Mouse (Mus musculus): ENCODE results near the gene Mtor. TPM values are rescaled to one million over a fixed set of nuclear protein-coding genes. Genes with fewer than 3 reads are reported as not detected.

Mtor gene
- polyA plus RNA-seq, 2 experiments: 6.1 to 9.4 TPM

DNA sequence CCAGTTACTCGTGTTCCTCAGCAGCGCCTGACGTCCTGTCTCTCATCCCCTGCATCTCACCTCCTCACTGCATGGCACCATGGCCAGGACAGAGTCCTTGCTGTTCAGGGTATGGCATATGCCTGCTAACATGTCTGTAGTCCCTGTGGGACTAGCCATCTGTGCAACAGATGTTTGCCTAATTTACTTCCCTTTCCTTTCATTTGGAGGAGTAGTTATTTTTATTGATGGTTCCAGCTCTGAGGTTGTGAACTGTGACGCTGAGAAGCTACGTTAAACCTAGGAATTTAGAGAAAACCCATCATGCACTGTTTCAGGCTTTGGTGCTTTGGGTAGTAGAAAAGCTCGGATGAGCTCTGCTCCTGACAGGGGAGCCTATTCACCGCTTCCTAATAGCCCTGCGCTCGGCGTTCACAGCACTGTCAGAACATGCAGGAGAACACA lies 23.0 kb downstream of the Mtor start:
- H3K36me3 ChIP-seq (replicated peaks; ENCODE audit: control insufficient read depth, insufficient read depth, low read depth): peaks cover 32% of the 10 kb centered on the region
- no peaks in the 10 kb centered on the region; a peak in 1 of 4 replicates for H3K4me1 ChIP-seq (replicated peaks; ENCODE audit: control insufficient read depth in 2 of 2, insufficient read depth in 2 of 2, low read length in 1 of 2)
- H3K9ac ChIP-seq (replicated peaks): no peak overlapping the region
- H3K27me3 ChIP-seq (ENCODE audit: control insufficient read depth, insufficient read depth, low read length): no peaks in the 10 kb centered on the region
- TF ChIP-seq EP300 (IDR thresholded peaks at IDR 0.05; ENCODE audit: low read depth): no peak
- no peak for TF ChIP-seq CTCF (IDR thresholded peaks at IDR 0.05; ENCODE audit: low read depth)
- WGBS (ENCODE audit: insufficient replicate concordance): 87% methylated on average over 10 of the region's 10 CpGs
- ATAC-seq (ENCODE audit: insufficient read depth) (no peak), DNase-seq (ENCODE audit: low read depth in 3 of 3, low spot score in 3 of 3) (no peak)
- no peak overlapping the region for H3K4me2 ChIP-seq (ENCODE audit: low read depth)
- H3K4me3 ChIP-seq (ENCODE audit: insufficient read depth in 1 of 2, low read depth in 2 of 2, low read length in 2 of 2): no peak overlapping the region
- no peak overlapping the region for H3K27ac ChIP-seq
- H3K9me3 ChIP-seq (ENCODE audit: control insufficient read depth, low read length): no peaks in the 10 kb centered on the region

DNA sequence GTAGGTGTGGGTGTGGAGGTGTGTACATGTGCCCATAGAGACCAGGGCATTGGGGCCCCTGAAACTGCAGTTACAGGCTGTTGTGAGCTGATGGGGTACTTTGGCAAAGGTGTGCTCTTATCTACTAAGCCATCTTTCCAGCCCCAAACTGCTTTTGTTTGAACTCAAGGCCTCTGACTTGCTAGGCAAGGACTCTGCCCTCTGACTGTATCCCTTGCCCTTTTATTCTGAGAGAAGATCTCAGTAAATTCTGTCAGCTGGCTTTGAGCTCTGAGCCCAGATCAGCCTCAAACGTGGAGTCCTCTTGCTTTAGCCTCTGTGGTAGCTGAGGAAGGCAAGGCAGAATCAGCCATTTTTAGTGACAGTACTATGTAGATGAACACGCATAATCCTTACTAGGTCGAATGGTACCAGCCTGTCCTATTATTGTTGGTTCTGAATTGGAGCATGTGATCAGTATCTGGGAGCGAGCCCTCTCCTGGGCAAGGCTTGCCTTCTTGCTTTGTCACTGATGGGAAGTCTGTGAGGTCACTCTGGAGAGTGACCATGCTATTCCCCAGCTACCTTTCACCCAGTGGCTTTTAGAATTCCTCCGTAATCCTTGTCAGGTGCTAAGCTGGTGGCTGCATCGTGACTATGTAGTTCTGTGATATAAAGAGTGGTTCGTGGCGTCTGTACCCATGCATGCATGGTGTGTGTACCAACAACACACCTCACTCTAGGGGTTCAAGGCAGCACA lies 24.2 kb downstream of the Mtor start:
- TF ChIP-seq EP300 (IDR thresholded peaks at IDR 0.05; ENCODE audit: low read depth): no peak
- no peak for TF ChIP-seq CTCF (IDR thresholded peaks at IDR 0.05; ENCODE audit: low read depth)
- Histone ChIP-seq H3K4me2 (ENCODE audit: low read depth) (no peak overlapping the region), H3K9ac (replicated peaks) (no peak overlapping the region), H3K27ac (no peak overlapping the region), H3K4me3 (ENCODE audit: insufficient read depth in 1 of 2, low read depth in 2 of 2, low read length in 2 of 2) (no peak overlapping the region), H3K9me3 (ENCODE audit: control insufficient read depth, low read length) (no peaks in the 10 kb centered on the region), H3K27me3 (ENCODE audit: control insufficient read depth, insufficient read depth, low read length) (no peaks in the 10 kb centered on the region), H3K36me3 (replicated peaks; ENCODE audit: control insufficient read depth, insufficient read depth, low read depth) (peaks cover 27% of the 10 kb centered on the region), H3K4me1 (replicated peaks; ENCODE audit: control insufficient read depth in 2 of 2, insufficient read depth in 2 of 2, low read length in 1 of 2) (no peaks in the 10 kb centered on the region; a peak in 1 of 4 replicates)
- WGBS (ENCODE audit: insufficient replicate concordance): 79% methylated on average over 8 of the region's 8 CpGs
- DNase-seq (ENCODE audit: low read depth in 3 of 3, low spot score in 3 of 3) (no peak), ATAC-seq (ENCODE audit: insufficient read depth) (no peak)

DNA sequence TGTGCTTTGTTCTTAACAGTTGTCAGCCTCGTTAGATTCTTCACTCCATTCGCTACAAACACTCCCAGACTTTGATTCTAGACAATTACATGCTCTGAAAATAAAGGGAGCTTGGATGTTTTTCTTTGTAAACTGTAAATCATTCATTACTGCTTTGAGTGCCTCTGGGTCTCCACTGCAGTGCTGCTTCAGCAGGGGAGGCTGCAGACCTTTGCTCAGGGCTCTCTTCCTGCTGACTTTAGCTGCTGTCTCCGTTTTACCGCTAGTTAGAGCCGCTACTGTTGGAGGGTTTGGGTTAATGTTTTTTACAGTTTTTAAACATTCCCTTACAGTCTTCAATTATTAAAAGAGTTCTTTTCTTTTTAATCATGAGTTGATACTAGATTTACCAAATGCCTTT lies 25.1 kb downstream of the Mtor start:
- Histone ChIP-seq H3K27ac (no peak overlapping the region), H3K4me2 (ENCODE audit: low read depth) (no peak overlapping the region), H3K4me1 (replicated peaks; ENCODE audit: control insufficient read depth in 2 of 2, insufficient read depth in 2 of 2, low read length in 1 of 2) (no peaks in the 10 kb centered on the region; a peak in 1 of 4 replicates), H3K27me3 (ENCODE audit: control insufficient read depth, insufficient read depth, low read length) (no peaks in the 10 kb centered on the region), H3K9ac (replicated peaks) (no peak overlapping the region), H3K36me3 (replicated peaks; ENCODE audit: control insufficient read depth, insufficient read depth, low read depth) (peaks cover 27% of the 10 kb centered on the region), H3K9me3 (ENCODE audit: control insufficient read depth, low read length) (no peaks in the 10 kb centered on the region), H3K4me3 (ENCODE audit: insufficient read depth in 1 of 2, low read depth in 2 of 2, low read length in 2 of 2) (no peak overlapping the region)
- WGBS (ENCODE audit: insufficient replicate concordance): 78% methylated on average over 5 of the region's 5 CpGs
- TF ChIP-seq EP300 (IDR thresholded peaks at IDR 0.05; ENCODE audit: low read depth) (no peak), CTCF (IDR thresholded peaks at IDR 0.05; ENCODE audit: low read depth) (no peak)
- DNase-seq (ENCODE audit: low read depth in 3 of 3, low spot score in 3 of 3): no peak
- ATAC-seq (ENCODE audit: insufficient read depth): no peak

DNA sequence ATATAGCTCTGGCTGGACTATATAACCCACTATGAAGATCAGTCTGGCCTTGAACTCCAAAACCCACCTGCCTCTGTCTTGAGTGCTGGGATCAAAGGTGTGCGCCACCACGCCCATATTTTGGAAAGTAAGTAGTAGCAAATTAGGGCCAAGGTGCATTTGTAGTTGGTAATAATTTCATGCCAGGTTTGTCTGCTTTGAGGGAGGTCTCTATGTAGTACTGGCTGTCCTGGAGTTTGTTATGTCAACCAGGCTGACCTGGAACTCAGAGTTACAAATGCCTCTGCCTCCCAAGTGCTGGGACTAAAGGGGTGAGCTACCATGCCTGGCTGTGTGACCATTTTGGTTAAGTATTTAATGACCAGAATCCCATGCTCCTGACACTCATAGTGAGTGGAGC lies 31.8 kb downstream of the Mtor start:
- no peak overlapping the region for H3K9ac ChIP-seq (replicated peaks)
- TF ChIP-seq CTCF (IDR thresholded peaks at IDR 0.05; ENCODE audit: low read depth) (no peak), EP300 (IDR thresholded peaks at IDR 0.05; ENCODE audit: low read depth) (no peak)
- no peaks in the 10 kb centered on the region for H3K4me1 ChIP-seq (replicated peaks; ENCODE audit: control insufficient read depth in 2 of 2, insufficient read depth in 2 of 2, low read length in 1 of 2)
- DNase-seq (ENCODE audit: low read depth in 3 of 3, low spot score in 3 of 3) (no peak), ATAC-seq (ENCODE audit: insufficient read depth) (no peak)
- peaks cover 7% of the 10 kb centered on the region for H3K36me3 ChIP-seq (replicated peaks; ENCODE audit: control insufficient read depth, insufficient read depth, low read depth)
- no peaks in the 10 kb centered on the region for H3K9me3 ChIP-seq (ENCODE audit: control insufficient read depth, low read length)
- no peaks in the 10 kb centered on the region for H3K27me3 ChIP-seq (ENCODE audit: control insufficient read depth, insufficient read depth, low read length)
- no peak overlapping the region for H3K27ac ChIP-seq
- H3K4me3 ChIP-seq (ENCODE audit: insufficient read depth in 1 of 2, low read depth in 2 of 2, low read length in 2 of 2): no peak overlapping the region
- H3K4me2 ChIP-seq (ENCODE audit: low read depth): no peak overlapping the region
- 80% methylated on average over 2 of the region's 2 CpGs for WGBS (ENCODE audit: insufficient replicate concordance)

DNA sequence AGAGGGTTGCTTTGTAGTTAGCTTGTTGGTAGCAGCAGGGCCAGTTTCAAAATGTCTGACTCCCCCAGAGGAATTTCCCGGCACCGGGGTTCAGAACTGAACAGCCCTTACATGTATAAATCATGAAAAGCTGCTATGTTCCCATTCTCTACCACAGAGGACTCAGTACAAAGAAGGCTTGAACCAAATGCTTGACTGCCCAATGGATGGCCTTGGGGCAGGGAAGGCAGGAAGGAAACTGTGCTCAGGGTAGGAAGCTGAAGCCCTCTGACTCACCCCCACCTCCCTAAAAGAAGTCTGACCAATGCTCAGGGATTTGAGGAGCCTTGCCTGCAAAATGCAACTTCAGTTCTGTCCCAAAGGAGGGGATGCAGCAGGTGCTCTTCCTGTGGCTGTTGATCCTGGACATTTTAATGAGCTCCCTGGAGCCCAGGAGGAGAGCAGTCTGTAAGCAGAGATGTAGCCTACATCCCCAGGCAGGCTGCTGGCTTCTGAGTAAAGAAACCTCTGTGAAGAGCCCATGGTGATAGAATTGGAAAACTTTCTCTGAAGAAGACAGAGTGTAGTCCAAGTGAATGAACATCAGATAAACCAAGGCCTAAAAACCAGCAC lies 33.3 kb downstream of the Mtor start:
- TF ChIP-seq CTCF (IDR thresholded peaks at IDR 0.05; ENCODE audit: low read depth) (no peak), EP300 (IDR thresholded peaks at IDR 0.05; ENCODE audit: low read depth) (no peak)
- H3K4me2 ChIP-seq (ENCODE audit: low read depth): no peak overlapping the region

More for the DNA sequence above, 33.3 kb downstream of the Mtor start:
- Histone ChIP-seq H3K36me3 (replicated peaks; ENCODE audit: control insufficient read depth, insufficient read depth, low read depth) (peaks cover 14% of the 10 kb centered on the region), H3K4me3 (ENCODE audit: insufficient read depth in 1 of 2, low read depth in 2 of 2, low read length in 2 of 2) (no peak overlapping the region), H3K27me3 (ENCODE audit: control insufficient read depth, insufficient read depth, low read length) (no peaks in the 10 kb centered on the region), H3K9me3 (ENCODE audit: control insufficient read depth, low read length) (no peaks in the 10 kb centered on the region), H3K27ac (no peak overlapping the region), H3K4me1 (replicated peaks; ENCODE audit: control insufficient read depth in 2 of 2, insufficient read depth in 2 of 2, low read length in 1 of 2) (no peaks in the 10 kb centered on the region), H3K9ac (replicated peaks) (no peak overlapping the region)
- WGBS (ENCODE audit: insufficient replicate concordance): 77% methylated on average over 2 of the region's 2 CpGs
- ATAC-seq (ENCODE audit: insufficient read depth) (no peak), DNase-seq (ENCODE audit: low read depth in 3 of 3, low spot score in 3 of 3) (no peak)
